Mouse (Mus musculus) MEL (cell line): Measurements from ENCODE around the gene Sphkap.

Experiments used
- MAFK ChIP-seq: IDR thresholded peaks from 2 replicates; pipeline ENCODE4 v1.6.1; 2011; ENCODE audit warnings: low read depth, mild to moderate bottlenecking, low read length, improper control_type of control experiment, borderline replicate concordance
- NELFE ChIP-seq: IDR thresholded peaks from 2 replicates; pipeline ENCODE4 v1.6.1; 2011; ENCODE audit warnings: low read depth, low read length, improper control_type of control experiment
- POLR2A ChIP-seq, 2 experiments: IDR thresholded peaks; 2 replicates each; pipeline ENCODE4 v1.6.1; 2011 to 2012; ENCODE audit warnings: low read length in 2 of 2, mild to moderate bottlenecking in 2 of 2, control low read depth in 1 of 2, improper control_type of control experiment in 1 of 2, low read depth in 1 of 2, moderate library complexity in 1 of 2; ENCODE audit not compliant: control insufficient read depth in 1 of 2, insufficient read depth in 1 of 2, poor library complexity in 1 of 2
- TCF12 ChIP-seq: IDR thresholded peaks from 2 replicates; pipeline ENCODE4 v1.6.1; 2014; ENCODE audit warnings: low read depth, mild to moderate bottlenecking, inconsistent platforms, low read length, improper control_type of control experiment, moderate library complexity
- ZNF384 ChIP-seq: IDR thresholded peaks from 2 replicates; pipeline ENCODE4 v1.6.1; 2012; ENCODE audit warnings: low read depth, mild to moderate bottlenecking, inconsistent platforms, low read length, improper control_type of control experiment

GRCm38 (mm10) chr1:83395559-83395958 is 12.4 kb downstream of the Sphkap start:
- no peak for TF ChIP-seq POLR2A (IDR thresholded peaks at IDR 0.05; ENCODE audit: control insufficient read depth in 1 of 2, insufficient read depth in 1 of 2, low read depth in 1 of 2, low read length in 2 of 2, poor library complexity in 1 of 2)
- TF ChIP-seq ZNF384 = no peak
- no peak for TF ChIP-seq TCF12
- no peak for TF ChIP-seq MAFK
- TF ChIP-seq NELFE = no peak
